Mouse (Mus musculus) heart, postnatal 10 days (tissue): Measurements from ENCODE around the gene Gpr88. TPM values are rescaled to one million over a fixed set of nuclear protein-coding genes. Genes with fewer than 3 reads are reported as not detected.
A peak's percentile ranks its signal among the peaks of the same experiment; 100 is the strongest.

Experiments used
- DNase-seq, 2 experiments: peaks; one replicate each; pipeline ENCODE4 v3.0.0; 2021
- intact Hi-C: fragments of 180-260 bp; cut with DNase I; formaldehyde crosslinking; loops from one replicate; pipeline ENCODE4 v1.15.1; 2025
- total RNA-seq, 2 experiments: library from RNA; stranded (reverse); gene quantifications; 2 replicates each; pipeline ENCODE4 v1.2.3; 2021

Gene Gpr88
- total RNA-seq, 2 experiments from 2014 or later = 0.17 to 0.35 TPM

- intact Hi-C loops = no loop called here
- peak in 1 of 2 experiments; percentile 31 for DNase-seq
Measured at GRCm38 (mm10) chr3:116204643-116205042, 48.7 kb downstream of the Gpr88 start.

DNA sequence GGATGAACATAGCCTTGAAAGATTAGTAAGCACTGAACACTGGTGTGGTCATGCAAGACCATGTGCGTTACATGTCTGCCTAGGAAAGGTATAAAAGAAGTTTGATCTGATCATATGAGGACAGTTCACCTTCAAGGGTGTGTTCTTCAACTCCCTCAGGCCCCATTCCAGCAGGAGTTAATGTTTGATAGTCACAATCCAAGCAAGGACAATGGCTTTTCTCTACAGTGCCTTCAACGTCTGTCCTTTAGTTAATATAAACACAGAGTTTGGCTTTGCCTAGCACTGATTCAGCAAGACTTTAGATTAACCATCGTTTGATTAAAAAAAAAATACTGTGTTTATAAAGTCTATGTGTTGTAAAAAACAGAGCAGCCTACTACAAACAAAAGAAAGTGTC lies 49.4 kb downstream of the Gpr88 start:
- intact Hi-C loops = no loop called here
- DNase-seq = no peak

GRCm38 (mm10) chr3:116200060-116200459 lies 53.2 kb downstream of the Gpr88 start:
- no peak for DNase-seq
- intact Hi-C loops = no loop called here

Other genes with a start within 250 kb of the Gpr88 start
- 10 to 100 TPM; 24.4 to 29.6 TPM for gene Slc30a7, start 246.1 kb downstream of the Gpr88 start, total RNA-seq
- 10 to 100 TPM; 16.7 to 18.1 TPM for gene Extl2, start 246.0 kb downstream of the Gpr88 start, total RNA-seq
- 10 to 100 TPM; 16.5 to 17.6 TPM for gene Vcam1, start 123.8 kb downstream of the Gpr88 start, total RNA-seq
- gene Cdc14a, start 170.5 kb upstream of the Gpr88 start, total RNA-seq = 1 to 10 TPM; 5.2 to 6.5 TPM